Mouse (Mus musculus) forebrain, postnatal 0 days (tissue): ENCODE results near the gene Dysf. TPM values are rescaled to one million over a fixed set of nuclear protein-coding genes. Genes with fewer than 3 reads are reported as not detected.
"Not testable (repeated sequence)": the region's sequence is repeated elsewhere in the genome, so short reads cannot be mapped to it uniquely, and the experiment has no call there.

ENCODE experiments used
- ATAC-seq: fragments of 200-750 bp; cut with Nextera tagmentation; 2 replicates; pipeline ENCODE4 v1.8.0; 2017; ENCODE audit warnings: mild to moderate bottlenecking, moderate library complexity
- DNase-seq: peaks from one replicate; pipeline ENCODE4 v3.0.0-alpha.2; 2015
- H3K27ac ChIP-seq: fragments of 300-500 bp; sonication (generic); 2 replicates; pipeline ENCODE4 v1.5.1; 2014; ENCODE audit warnings: low read depth, mild to moderate bottlenecking, antibody characterized with exemption, low read length, moderate library complexity, mixed read lengths
- H3K27me3 ChIP-seq: fragments of 300-500 bp; sonication (generic); 2 replicates; pipeline ENCODE4 v1.6.1; 2014; ENCODE audit warnings: mild to moderate bottlenecking, low read length, mixed read lengths; ENCODE audit not compliant: insufficient read depth
- H3K36me3 ChIP-seq: fragments of 300-500 bp; sonication (generic); 2 replicates; pipeline ENCODE4 v1.6.1; 2014; ENCODE audit warnings: mild to moderate bottlenecking, moderate library complexity; ENCODE audit not compliant: insufficient read depth
- H3K4me1 ChIP-seq: fragments of 300-500 bp; sonication (generic); 2 replicates; pipeline ENCODE4 v1.6.1; 2014; ENCODE audit warnings: antibody characterized with exemption; ENCODE audit not compliant: insufficient read depth
- H3K4me2 ChIP-seq: fragments of 300-500 bp; sonication (generic); 2 replicates; pipeline ENCODE4 v1.6.1; 2014; ENCODE audit warnings: low read depth, mild to moderate bottlenecking, moderate library complexity
- H3K4me3 ChIP-seq: fragments of 300-500 bp; sonication (generic); 2 replicates; pipeline ENCODE4 v1.5.1; 2014; ENCODE audit warnings: low read depth, low read length, mixed read lengths
- H3K9ac ChIP-seq: fragments of 300-500 bp; sonication (generic); 2 replicates; pipeline ENCODE4 v1.6.1; 2014; ENCODE audit warnings: mild to moderate bottlenecking
- H3K9me3 ChIP-seq: fragments of 300-500 bp; sonication (generic); 2 replicates; pipeline ENCODE4 v1.6.1; 2016; ENCODE audit warnings: low read length
- CTCF ChIP-seq: sonication (generic); IDR thresholded peaks from 2 replicates; pipeline ENCODE4 v1.5.1; 2016; ENCODE audit warnings: antibody characterized with exemption, control low read depth, low read depth
- WGBS: fragments of 180-500 bp; shearing (Covaris S2); extraction: QIAGEN DNeasy Blood & Tissue Kit; methylation state at CpG from one replicate; pipeline ENCODE4 v1.1.7; 2014; 5-methylcytosine and 5-hydroxymethylcytosine counted together
- polyA plus RNA-seq: library from polyadenylated mRNA; unstranded; fragments of >200 nt; fragmentation: Nextera tagmentation; extraction: Ambion mirVana; gene quantifications from 2 replicates; pipeline ENCODE4 v1.2.1, GENCODE M21; 2015
- total RNA-seq: library from RNA; depleted of rRNA; stranded (reverse); fragments of >200 nt; gene quantifications from 2 replicates; pipeline ENCODE4 v1.2.3, GENCODE M21; 2014

Gene Dysf
- total and polyA plus RNA-seq, 2 experiments from 2014 or later, result 1.3 to 1.4 TPM

DNA sequence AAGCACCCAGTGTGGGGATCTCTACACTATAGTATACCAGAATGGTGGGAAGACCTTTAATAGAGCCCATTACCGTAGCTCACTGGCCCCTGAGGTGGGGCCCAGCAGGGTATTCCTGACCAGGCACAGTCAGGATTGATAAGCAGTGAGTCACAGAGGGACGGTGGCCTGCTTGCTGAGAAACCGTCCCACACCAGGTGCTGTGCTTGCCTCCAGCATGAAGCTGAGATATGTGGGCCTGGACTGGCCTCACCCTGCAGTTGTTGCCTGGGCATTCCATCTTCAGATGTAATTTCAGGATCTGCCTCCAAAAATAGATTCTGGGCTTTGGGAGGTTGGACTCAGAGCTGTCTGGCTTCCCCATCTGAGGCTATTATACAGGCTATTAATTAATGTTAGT lies 13.6 kb downstream of the Dysf start:
- Histone ChIP-seq H3K9me3 (no peaks in the 10 kb centered on the region), H3K4me2 (no peak overlapping the region)
- WGBS, result 85% methylated on average over 3 of the region's 3 CpGs

DNA sequence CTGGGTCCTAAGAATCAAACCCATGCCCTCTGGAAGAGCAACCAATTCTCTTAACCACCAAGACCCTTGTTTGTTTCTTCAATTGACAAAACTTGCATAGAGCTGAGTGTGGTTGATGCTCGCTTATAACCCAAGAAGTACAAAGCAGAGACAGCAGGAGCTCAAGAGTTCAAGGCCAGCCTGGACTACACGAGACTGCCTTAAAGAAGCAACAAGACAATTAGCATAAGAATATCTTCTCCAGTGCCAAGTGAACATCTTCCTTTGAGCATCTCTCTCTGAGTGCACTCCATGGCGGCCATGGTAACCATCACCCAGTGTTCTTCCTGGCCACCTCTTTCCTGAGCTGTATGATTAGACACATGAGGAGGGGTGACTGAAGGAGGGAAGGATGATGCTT lies 17.2 kb downstream of the Dysf start:
- Histone ChIP-seq H3K4me1 (no peaks in the 10 kb centered on the region), H3K9me3 (no peaks in the 10 kb centered on the region), H3K9ac (no peak overlapping the region), H3K27me3 (no peaks in the 10 kb centered on the region), H3K4me2 (no peak overlapping the region), H3K36me3 (no peaks in the 10 kb centered on the region), H3K4me3 (no peak overlapping the region), H3K27ac (no peak overlapping the region)
- DNase-seq (no peak), ATAC-seq (no peak)
- TF ChIP-seq CTCF, result no peak
- 81% methylated on average over 3 of the region's 3 CpGs for WGBS

More for the DNA sequence above, 13.6 kb downstream of the Dysf start:
- ATAC-seq (no peak), DNase-seq (no peak)
- Histone ChIP-seq H3K27ac (no peak overlapping the region), H3K4me1 (peaks cover 6% of the 10 kb centered on the region; the same call in 1 of the 2 replicates), H3K4me3 (no peak overlapping the region), H3K36me3 (no peaks in the 10 kb centered on the region), H3K9ac (no peak overlapping the region), H3K27me3 (no peaks in the 10 kb centered on the region)
- no peak for TF ChIP-seq CTCF

DNA sequence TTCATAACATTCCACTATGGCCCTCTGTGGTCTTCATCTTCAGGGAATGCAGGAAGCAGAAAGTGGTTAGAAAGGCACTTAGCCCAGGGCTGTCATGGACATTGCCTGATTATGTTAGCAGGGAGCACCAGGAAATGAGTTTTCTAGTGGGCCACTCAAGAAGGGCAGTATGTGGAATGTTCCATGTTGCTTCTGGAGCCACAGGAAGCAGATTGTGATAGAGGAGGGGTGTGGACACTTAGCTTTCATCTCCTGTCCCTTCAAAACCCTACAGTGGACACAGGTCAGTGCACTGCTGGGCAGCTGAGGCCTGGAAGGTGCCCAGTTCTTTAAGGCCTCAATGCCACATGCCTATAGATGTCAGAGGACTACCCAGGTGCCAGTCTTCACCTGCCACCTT lies 20.4 kb downstream of the Dysf start:
- H3K36me3 ChIP-seq, result no peaks in the 10 kb centered on the region
- H3K9me3 ChIP-seq, result no peaks in the 10 kb centered on the region
- H3K9ac ChIP-seq, result no peak overlapping the region
- no peak overlapping the region for H3K4me2 ChIP-seq
- no peak for ATAC-seq
- no peaks in the 10 kb centered on the region for H3K27me3 ChIP-seq
- H3K4me3 ChIP-seq, result no peak overlapping the region
- H3K27ac ChIP-seq, result no peak overlapping the region
- no peak for DNase-seq
- TF ChIP-seq CTCF, result no peak
- no peaks in the 10 kb centered on the region for H3K4me1 ChIP-seq

DNA sequence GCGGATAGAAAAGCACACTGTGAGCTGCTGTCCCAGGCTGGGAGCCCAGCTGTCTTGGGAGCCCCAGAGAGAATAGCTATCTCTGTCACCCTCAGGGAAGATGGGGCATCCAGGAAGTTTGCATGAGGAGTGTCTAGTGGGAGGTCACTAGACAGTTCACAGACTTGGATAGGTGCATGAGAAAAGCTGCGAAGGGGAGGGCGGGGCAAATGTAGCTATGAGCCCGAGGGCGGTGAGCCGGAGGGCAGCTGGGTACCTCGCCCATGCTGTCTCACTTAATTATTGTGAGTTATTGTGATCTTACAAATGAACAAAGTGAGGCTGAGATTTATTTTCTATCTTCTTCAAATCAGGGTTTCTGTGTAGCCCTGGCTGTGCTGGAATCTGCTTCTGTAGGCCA lies 21.4 kb downstream of the Dysf start:
- no peak for TF ChIP-seq CTCF
- ATAC-seq, result no peak
- Histone ChIP-seq H3K27ac (no peak overlapping the region), H3K4me2 (no peak overlapping the region), H3K36me3 (no peaks in the 10 kb centered on the region), H3K9ac (no peak overlapping the region), H3K4me1 (no peaks in the 10 kb centered on the region), H3K27me3 (no peaks in the 10 kb centered on the region), H3K9me3 (no peaks in the 10 kb centered on the region), H3K4me3 (no peak overlapping the region)
- 92% methylated on average over 7 of the region's 7 CpGs for WGBS
- DNase-seq, result no peak

DNA sequence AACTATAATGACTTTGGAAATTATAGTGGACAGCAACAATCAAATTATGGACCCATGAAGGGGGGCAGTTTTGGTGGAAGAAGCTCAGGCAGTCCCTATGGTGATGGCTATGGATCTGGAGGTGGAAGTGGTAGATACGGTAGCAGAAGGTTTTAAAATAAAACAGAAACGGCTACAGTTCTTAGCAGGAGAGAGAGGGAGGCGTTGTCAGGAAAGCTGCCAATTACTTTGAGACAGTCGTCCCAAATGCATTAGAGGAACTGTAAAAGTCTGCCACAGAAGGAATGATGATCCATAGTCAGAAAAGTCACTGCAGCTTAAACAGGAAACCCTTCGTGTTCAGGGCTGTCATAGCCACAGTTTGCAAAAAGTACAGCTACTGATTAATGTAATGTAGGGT lies 24.1 kb downstream of the Dysf start:
- ATAC-seq, DNase-seq, H3K4me3 ChIP-seq, H3K4me2 ChIP-seq, H3K36me3 ChIP-seq, H3K9me3 ChIP-seq, H3K4me1 ChIP-seq, H3K9ac ChIP-seq, H3K27me3 ChIP-seq, H3K27ac ChIP-seq: not testable (repeated sequence)
- 61% methylated on average over 5 of the region's 5 CpGs for WGBS

DNA sequence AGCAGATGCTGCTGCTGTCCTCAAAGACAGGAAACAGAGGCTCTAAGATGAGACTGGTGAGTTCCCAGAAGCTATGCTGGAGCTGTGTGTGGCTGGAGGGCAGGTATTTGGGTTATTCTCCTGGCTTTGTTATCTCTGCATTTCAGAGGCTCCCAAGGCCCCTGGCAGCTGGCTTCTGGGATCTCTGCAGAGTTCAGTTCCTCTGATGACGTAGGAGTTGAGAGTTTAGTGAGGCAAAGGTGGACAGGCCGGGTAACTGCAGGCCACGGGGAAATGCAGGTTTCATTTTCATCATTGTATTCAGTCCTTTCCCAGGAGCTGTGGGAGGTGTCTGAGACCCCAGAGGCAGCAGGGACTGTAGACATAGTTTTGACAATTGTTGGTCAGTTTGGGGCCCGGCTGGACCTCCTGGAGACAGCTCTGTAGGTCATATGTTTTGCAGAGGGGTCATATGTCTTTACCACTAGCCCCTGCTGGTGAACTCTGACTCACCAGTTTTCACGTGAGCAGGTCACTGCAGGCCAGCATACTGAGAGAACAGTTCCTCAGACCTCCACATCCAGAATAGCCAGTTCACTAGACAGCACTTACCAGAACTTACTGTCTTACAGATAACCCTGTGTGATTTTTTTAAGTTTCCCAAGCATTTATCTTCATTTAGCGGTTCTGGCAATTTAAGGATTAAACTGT lies 35.0 kb downstream of the Dysf start:
- no peak overlapping the region for H3K4me2 ChIP-seq
- H3K9me3 ChIP-seq, result no peaks in the 10 kb centered on the region
- 75% methylated on average over 6 of the region's 6 CpGs for WGBS
- H3K4me1 ChIP-seq, result no peaks in the 10 kb centered on the region
- TF ChIP-seq CTCF, result no peak
- no peak for DNase-seq
- H3K27ac ChIP-seq, result no peak overlapping the region
- no peak overlapping the region for H3K9ac ChIP-seq
- H3K36me3 ChIP-seq, result no peaks in the 10 kb centered on the region
- no peak for ATAC-seq
- H3K27me3 ChIP-seq, result no peaks in the 10 kb centered on the region
- H3K4me3 ChIP-seq, result no peak overlapping the region

DNA sequence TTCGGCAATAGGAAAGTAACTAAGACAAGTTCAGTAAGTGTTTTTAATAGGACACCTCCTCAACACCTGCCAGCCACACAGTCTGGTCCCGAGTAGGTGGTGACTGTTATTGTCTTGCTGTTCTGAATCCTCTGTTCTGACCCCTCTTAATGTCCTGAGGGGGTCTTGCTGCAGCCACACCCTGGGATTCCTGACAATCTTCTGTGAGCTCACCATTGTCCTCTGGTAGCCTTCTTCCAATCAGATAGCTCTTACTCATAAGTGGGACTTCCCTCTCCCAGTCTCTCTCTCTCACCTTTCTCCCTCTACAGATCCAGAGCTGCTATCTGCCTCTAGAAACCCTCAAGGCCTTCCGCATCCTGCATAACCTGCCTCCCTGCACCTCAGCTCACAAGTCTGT lies 36.3 kb downstream of the Dysf start:
- DNase-seq (no peak), ATAC-seq (no peak)
- no peaks in the 10 kb centered on the region for H3K36me3 ChIP-seq
- H3K9ac ChIP-seq, result no peak overlapping the region
- H3K27ac ChIP-seq, result no peak overlapping the region
- no peaks in the 10 kb centered on the region for H3K4me1 ChIP-seq
- no peak overlapping the region for H3K4me3 ChIP-seq
- no peaks in the 10 kb centered on the region for H3K27me3 ChIP-seq
- H3K4me2 ChIP-seq, result no peak overlapping the region
- TF ChIP-seq CTCF, result no peak
- WGBS, result 76% methylated on average over 3 of the region's 3 CpGs
- H3K9me3 ChIP-seq, result no peaks in the 10 kb centered on the region
